Mouse (Mus musculus): ENCODE results near the gene Tmem51.
"Not testable (repeated sequence)": the region's sequence is repeated elsewhere in the genome, so short reads cannot be mapped to it uniquely, and the experiment has no call there.

Tmem51 gene

DNA sequence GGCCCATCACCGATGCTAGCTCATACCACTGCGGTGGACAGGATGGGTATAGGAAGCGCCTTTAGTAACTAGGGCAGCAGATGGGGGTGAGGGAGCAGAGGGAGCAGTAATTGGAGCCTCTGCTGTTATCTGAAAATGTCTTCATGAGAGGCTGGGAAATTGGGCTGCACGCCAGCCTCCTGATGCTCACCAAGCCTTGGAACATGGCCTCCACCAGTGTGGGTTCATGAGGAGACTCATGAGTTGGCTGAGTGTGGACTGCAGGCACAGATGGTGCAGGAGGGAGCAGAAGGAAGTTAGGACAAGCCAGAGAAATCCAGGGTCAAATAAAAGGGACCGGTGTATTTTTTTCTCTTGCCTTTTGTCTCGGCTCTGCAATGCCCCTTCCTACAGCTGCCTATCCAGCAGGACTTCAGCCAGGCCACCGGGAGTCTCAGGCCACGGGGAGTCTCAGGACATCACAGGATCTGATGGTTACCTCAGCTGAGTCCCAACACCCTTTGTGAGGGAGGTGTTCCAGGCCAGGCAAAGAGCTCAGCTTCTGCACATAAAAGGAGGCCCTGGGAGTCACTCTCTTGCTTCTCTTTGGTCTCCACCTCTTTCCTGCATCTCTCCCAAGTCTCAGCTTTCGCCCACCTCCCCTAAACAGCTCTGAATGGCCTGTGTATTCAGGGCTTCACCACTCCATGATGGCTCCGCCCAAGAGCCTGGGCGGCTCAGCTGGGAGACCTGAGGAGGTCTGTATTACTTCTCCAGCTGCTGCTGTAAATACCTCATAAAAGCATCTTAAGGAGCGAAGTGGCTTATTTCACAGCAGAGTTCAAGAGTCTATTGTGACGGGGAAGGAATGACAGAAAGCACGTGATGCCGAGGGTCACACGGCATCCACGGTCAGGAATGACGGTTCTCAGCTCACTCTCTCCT, 23.4 kb downstream of the Tmem51 start:
- no peak for DNase-seq (ENCODE audit: extremely low spot score, low read depth, low spot score)

GRCm38 (mm10) chr4:142059841-142060193, 24.3 kb downstream of the Tmem51 start:
- no peak for DNase-seq (ENCODE audit: extremely low spot score, low read depth, low spot score)

DNA sequence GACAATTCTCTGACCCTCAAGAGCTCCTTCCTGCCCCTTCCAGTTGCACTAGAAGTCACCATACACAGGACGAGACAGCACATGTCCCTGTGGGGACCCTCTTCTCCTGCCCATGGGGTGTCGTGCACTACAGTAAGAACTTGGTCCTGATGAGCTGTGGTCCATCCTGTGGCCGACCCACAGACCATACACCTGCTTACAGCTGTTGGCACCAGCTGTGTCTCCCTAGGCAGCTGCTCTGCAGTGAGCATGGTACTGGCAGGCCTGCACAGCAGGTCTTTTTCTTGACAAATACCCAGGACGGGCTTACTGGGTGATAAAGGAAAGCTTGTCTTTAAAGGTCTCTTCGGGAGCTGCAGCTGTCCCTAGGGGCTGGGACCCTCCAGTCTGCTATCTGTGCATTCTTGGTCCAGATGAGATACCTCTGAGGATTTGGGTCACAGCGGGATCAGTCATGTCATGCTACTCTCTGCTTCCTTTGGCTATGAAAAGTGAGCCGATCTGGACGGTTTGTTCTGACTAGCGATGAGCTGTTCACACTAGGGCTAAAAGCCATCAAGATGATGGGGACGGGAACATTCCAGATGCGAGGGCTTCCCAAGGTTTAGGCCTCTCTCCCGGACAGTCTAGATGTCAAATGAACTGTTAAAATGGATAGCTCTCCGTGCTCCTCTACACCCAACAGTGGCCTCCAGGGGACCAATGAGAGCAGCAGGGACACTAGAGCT, 24.8 kb downstream of the Tmem51 start:
- DNase-seq (ENCODE audit: extremely low spot score, low read depth, low spot score): no peak

DNA sequence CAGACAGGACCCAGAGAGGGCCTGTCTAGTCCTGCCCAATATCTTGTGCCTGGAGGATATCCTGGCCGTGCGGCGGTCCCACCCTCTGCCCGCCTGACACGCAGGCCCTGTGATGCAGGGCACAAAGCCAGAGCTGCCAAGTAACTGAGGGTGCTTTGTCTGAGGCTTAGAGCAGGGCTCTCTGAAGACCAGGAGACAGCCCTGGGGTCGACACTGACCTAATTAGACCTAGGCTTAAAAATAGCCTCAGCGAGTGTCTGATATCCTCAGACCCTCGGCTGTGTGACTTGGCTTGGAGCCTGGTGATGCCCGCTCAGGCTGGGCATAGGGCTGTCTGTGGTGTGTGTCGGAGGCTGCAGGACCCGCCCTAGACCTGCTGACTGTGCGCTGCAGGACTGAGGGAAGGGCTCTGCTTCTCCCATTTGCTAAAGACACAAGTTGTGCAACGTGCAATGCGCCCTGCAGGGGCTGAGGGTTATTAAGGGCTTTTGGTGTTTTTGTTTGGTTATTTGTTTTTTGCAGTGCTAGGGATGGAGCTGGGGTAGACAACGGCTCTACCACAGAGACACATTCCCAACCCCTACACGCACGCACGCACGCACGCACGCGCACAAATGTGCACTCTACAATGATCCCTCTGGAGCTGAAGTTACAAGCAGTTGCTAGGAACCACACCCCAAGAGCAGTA, 26.4 kb downstream of the Tmem51 start:
- no peak for DNase-seq (ENCODE audit: extremely low spot score, low read depth, low spot score)

- DNase-seq (ENCODE audit: extremely low spot score, low read depth, low spot score): no peak
These were observed 28.5 kb downstream of the Tmem51 start for GRCm38 (mm10) chr4:142055600-142055999.

DNA sequence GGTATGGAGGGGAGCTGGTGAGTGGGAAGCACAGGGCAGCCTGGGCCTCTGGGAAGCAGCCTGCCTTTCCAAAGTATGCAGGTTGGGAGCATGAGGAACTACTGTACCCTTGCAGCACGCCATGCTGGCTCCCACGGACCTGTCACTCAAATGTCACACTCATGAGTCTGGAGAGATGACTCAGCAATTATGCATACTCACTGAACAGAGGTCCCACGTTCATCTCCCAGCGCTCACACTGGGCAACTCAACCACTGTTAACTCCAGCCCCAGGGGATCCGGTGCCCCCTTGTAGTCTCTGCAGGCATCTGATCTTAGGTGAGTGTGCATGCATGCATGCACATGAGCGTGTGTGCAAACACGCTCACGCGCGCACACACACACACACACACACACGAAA, 29.5 kb downstream of the Tmem51 start:
- no peak for DNase-seq (ENCODE audit: extremely low spot score, low read depth, low spot score)

- DNase-seq (ENCODE audit: extremely low spot score, low read depth, low spot score): no peak
These were observed 30.2 kb downstream of the Tmem51 start for GRCm38 (mm10) chr4:142053661-142054448.

- DNase-seq (ENCODE audit: extremely low spot score, low read depth, low spot score): no peak
These were observed 30.8 kb downstream of the Tmem51 start for GRCm38 (mm10) chr4:142053261-142053660.

DNA sequence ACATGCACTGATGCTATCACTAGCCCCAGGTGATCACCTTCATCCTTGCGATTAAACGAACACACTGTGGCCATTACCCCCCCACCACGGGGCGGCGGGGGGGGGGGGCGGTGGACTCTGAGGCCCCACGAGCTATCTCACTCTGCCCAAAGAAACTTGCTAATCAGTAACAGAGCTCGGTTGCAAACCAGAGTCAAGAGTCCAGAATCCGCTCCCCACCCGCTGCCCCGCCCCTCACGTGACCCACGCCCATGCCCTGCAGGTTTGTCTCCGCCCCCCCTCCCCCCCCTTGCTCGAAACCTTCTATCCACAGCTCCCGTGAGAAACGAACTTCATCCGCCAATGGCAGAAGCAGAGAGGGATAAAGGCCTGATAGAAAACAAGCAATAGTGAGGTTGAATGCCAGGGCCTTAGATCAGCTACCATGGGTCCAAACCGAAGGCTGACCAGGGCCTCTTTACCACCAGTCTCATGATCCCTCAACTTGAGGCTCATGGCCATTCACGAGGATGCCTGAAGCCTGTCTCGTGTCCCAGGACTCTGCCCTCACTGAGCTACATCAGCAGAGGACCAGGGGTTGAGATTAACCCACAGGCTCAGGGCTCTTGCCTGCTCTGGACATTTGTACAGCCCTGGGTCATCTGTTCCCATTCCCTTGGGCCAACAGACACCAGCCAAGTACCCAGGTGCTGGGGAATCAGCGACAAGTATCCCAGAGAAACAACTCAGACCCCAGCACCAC, 31.5 kb downstream of the Tmem51 start:
- no peak for DNase-seq (ENCODE audit: extremely low spot score, low read depth, low spot score)

DNA sequence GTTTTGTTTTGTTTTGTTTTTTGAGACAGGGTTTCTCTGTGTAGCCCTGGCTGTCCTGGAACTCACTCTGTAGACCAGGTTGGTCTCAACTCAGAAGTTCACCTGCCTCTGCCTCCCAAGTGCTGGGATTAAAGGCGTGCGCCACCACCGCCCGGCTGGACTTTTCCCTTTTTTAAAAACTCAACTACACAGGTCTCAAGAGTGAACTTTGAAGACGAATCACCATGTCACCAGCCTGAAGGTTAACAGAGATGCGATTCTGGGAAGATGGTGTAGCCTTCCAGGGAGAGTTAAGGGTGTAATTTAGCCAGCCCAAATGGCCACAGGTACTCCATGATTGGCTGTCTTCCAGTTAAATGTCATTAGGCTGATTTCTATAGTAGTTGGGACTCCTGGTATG, 32.2 kb downstream of the Tmem51 start:
- not testable (repeated sequence) for DNase-seq (ENCODE audit: extremely low spot score, low read depth, low spot score)

DNA sequence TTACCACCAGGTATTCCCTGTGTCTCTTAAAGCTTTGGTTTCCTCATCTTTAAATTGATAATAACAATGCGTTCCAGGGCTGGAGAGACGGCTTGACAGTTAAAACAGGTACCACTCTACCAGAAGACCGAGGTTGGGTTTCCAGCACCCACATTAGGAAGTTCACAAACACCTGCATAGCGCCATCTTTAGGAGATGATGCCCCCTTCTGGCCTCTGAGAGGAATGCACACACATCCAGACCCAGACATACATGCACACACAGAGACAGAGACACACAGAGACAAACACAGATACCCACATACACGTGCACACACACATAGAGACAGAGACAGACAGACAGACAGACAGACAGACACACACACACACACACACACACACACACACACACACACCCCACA, 34.1 kb downstream of the Tmem51 start:
- DNase-seq (ENCODE audit: extremely low spot score, low read depth, low spot score): no peak

GRCm38 (mm10) chr4:142048391-142048790, 35.7 kb downstream of the Tmem51 start:
- DNase-seq (ENCODE audit: extremely low spot score, low read depth, low spot score): no peak

GRCm38 (mm10) chr4:142047005-142047404, 37.1 kb downstream of the Tmem51 start:
- DNase-seq (ENCODE audit: extremely low spot score, low read depth, low spot score): no peak

- DNase-seq (ENCODE audit: extremely low spot score, low read depth, low spot score): no peak
These were observed 37.6 kb downstream of the Tmem51 start for GRCm38 (mm10) chr4:142046496-142046895.

GRCm38 (mm10) chr4:142045595-142046163, 38.4 kb downstream of the Tmem51 start:
- no peak for DNase-seq (ENCODE audit: extremely low spot score, low read depth, low spot score)

GRCm38 (mm10) chr4:142044452-142044851, 39.7 kb downstream of the Tmem51 start:
- DNase-seq (ENCODE audit: extremely low spot score, low read depth, low spot score): no peak

- no peak for DNase-seq (ENCODE audit: extremely low spot score, low read depth, low spot score)
These were observed 44.3 kb downstream of the Tmem51 start for GRCm38 (mm10) chr4:142039662-142040353.

DNA sequence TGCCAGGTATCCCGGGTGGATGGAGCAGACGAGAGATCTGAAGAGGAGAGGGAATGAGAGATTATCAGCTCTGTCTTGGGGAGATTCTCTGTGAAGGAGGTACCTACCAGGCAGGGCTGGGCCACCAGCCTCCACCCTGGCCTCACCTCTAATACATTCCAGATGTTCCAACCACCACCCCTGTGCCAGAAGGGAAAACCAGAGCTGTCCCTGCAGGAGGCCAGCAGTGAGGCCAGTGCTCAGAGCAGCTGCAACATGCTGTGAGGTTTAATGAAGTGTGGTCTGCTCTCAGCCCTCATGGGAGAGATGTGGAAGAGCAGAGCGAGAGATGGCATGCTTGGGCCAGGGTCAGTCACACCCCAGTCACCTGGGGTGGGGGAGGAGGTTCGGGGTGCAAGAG, 46.2 kb downstream of the Tmem51 start:
- DNase-seq (ENCODE audit: extremely low spot score, low read depth, low spot score): no peak

DNA sequence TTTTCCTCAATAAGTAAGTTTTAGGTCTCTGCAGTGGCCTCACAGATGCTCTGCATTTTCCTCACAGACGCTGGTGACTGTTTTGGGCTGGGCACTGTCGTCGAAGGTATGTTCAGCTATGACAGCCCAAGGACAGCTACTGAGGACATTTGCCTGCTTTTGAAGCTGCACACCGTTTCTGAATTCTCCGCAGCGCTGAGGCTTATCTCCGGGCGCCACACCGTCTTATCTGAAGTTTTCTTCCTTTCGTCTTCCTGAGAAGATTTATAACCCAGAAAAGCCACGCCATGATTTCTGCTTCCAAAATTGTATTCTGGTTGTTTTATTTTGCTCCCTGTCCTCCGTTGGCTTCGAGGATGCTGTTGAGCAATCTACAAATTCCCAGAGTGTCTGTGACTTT, 55.6 kb downstream of the Tmem51 start:
- DNase-seq (ENCODE audit: extremely low spot score, low read depth, low spot score): no peak

All from hindlimb bud, embryonic 11.5 days (tissue).